Mouse (Mus musculus) embryonic fibroblast, embryonic 13.5 days (primary cell): Measurements from ENCODE around the gene Mcf2l.

Experiments used
- CTCF ChIP-seq: IDR thresholded peaks from 2 replicates; pipeline ENCODE4 v1.5.1; 2011; ENCODE audit warnings: mild to moderate bottlenecking, control low read depth, low read length, moderate library complexity, borderline replicate concordance; ENCODE audit not compliant: insufficient read depth
- POLR2A ChIP-seq: IDR thresholded peaks from 2 replicates; pipeline ENCODE4 v1.6.1; 2011; ENCODE audit warnings: low read depth, mild to moderate bottlenecking, control low read depth, low read length, moderate library complexity

DNA sequence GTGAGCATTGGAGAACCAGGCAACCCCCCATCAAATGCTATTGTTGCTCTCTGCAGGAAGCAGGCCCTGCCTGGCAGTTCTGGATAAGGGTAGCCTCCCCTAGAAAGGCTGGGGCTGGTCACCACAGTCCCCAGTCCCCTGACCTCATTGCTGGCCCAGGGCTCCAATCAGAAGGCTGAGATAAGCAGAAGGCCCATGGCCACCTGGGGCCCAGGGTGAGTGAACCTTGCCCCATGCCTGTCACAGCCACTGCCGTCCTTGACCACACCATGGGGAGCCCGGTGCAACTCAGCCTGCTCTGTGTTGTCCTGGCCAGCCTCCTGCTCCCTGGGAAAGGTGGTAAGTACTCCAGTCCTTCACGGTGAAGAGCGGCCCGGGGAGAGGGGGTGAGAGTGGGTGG lies 164.0 kb downstream of the Mcf2l start:
- no peak for TF ChIP-seq POLR2A
- TF ChIP-seq CTCF: no peak
